Mouse (Mus musculus): ENCODE measurements at regions not wholly inside any gene's neighbourhood (a gene's known extent, or its start where the extent isn't known, plus 50 kb on each side); places are given as distances from the start of the nearest gene placed in this dataset.

- TF ChIP-seq CTCF (IDR thresholded peaks at IDR 0.05; ENCODE audit: extremely low read depth, insufficient read length, insufficient replicate concordance, low read depth, low read length), result no peak
- TF ChIP-seq POLR2A (IDR thresholded peaks at IDR 0.05; ENCODE audit: low read depth, low read length), result no peak
Measured at GRCm38 (mm10) chr13:112081935-112082334, 206.3 kb upstream of the Ankrd55 start.

All from small intestine, adult 2 months (tissue).